Mouse (Mus musculus) liver (tissue): Measurements from ENCODE around the gene Nebl.

ENCODE experiments used
- DNase-seq: peaks from one replicate; pipeline ENCODE4 v3.0.0-alpha.2; 2020; ENCODE audit warnings: mixed read lengths

The Nebl gene

GRCm38 (mm10) chr2:17610259-17610658, 121.0 kb downstream of the Nebl start:
- no peak for DNase-seq

- DNase-seq = no peak
These were observed 127.7 kb downstream of the Nebl start for GRCm38 (mm10) chr2:17603573-17603972.

DNA sequence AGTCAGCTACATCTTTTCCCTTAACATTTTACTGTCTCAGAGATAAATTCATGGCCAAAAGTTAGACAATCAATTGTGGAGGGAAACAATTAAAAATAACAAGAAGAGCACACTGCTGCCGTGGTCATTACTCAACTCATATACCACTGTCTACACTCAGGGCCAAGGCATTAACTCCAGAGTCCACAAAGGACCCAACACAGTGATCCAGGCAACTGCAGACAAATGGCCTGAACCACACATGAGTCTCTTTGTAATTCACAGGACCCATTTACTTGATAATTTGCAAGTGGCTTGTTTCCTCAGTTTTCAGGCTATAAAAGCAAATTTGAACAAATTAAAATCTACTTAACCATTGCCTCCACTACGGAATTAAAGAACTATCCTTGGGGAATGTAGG, 130.6 kb downstream of the Nebl start:
- no peak for DNase-seq

DNA sequence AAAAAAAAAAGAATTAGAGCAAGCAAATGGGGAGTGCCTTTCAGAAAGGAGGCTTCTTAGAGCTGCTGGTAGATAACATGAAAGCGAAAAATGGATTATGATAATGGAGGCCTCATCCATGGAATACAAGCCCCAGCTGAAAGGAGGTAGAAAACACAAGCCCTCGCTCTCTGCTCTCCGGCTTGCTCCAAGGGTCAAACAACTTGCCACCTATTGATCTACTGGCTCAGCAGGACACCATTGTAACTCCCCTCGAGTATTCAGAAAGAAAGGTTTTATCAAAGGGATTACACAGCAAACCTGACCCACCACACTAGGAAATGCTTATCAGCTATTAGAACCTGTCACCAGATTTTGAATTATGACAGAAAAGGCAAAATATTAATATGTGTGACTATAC, 131.4 kb downstream of the Nebl start:
- no peak for DNase-seq

DNA sequence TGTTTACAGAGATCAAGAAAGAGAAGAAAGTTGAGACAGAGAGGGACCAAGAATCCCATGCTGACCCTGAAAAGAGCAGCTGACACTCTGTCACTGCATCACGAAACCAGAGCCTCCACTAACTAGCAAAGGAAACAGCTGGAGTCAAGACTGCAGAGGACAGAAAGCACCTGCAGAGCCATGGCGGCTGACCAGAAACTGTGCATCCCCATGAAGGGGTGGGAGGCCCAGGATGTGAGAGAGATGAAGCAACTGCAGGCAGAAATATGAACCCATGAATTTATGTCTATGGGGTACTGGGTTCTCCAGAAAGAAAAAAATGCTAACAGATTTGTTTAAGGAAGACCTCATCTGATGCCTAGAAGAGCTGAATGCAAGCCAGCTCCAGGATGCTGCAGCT, 133.3 kb downstream of the Nebl start:
- DNase-seq = no peak

DNA sequence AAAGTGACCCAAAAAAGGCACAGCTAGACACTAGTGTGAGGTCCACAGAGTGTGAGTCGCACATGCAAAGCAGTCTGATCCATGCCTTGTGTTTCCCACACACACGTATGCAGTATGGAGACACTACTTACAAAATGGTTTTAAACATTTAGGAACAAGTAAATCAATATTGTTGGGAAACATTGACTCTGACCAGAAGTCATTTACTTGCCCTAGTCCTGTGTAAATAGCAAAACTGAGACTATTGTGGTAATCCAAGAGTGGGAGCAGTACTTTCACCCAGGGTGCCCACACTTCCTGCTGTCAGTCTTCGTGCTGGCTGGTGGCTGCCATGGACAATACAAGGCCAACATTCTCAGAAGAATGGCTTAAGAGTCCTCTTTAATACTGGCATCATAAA, 141.6 kb downstream of the Nebl start:
- DNase-seq = no peak

DNA sequence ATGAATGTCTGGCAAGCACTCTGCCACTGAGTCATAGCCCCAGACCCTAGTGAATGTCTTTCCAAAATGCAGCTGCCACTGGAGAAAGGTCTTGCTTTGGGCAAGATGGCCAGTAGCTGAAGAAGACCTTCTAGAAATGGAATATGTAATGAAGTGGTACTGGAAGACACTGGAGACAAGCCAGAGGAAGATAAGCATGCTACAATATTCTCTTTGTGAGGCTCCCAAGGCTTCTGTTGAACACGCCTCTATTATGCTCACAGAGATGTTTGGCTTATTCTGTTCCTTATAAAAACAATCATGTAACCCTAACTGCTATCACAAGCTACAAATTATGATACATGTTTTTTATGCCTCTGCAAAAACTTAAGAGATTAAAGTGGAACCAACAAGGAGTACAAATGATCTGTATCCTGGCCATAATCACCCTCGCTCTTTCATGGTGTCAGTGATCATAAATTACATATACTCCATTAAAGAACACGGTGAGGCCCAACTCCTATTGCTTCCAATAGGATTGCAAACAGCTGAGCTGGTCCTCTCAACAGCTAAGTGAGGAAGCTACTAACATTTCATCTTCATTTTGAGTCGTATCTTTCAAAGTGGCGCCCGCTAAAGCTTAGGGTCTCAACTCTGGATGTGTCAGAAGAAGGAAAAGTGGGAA, 145.8 kb downstream of the Nebl start:
- no peak for DNase-seq

DNA sequence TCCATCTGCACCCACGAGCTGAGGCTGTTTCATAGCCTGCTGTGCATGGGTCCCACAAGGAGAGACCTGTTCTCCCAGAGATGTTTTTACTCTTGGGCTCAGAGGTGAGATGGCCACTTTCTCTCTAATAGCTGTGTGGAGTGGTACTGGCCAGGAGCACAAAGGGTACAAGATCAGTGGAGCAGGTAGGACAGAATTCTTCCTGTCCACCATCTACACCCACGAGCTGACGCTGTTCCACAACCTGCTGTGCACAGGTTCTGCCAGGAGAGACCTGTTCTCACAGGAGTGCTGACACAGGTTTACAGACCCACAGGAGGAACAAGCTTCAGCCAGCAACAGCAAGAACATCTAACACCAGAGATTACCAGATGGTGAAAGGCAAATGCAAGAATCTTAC, 155.6 kb downstream of the Nebl start:
- no peak for DNase-seq

DNA sequence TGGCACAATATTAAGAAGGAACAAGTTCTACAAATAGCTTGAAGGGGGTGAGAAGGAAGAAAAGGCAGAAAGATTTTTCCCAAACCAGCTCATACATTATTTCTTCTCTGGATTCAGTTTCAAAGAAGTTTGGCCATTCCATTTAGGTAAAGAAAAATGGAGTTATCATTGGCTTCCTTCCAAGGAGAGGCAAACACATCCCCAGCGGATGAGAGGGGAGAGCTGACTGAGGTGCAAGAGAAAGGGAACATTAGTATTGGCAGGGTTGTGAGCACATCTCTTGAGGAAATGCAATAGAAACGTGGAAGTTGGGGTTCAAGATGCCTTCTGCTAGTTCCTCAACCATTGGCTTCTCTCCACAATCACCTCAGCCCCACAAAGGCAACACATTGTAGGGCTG, 159.5 kb downstream of the Nebl start:
- no peak for DNase-seq

- DNase-seq = no peak
These were observed 172.1 kb downstream of the Nebl start for GRCm38 (mm10) chr2:17558889-17559742.

DNA sequence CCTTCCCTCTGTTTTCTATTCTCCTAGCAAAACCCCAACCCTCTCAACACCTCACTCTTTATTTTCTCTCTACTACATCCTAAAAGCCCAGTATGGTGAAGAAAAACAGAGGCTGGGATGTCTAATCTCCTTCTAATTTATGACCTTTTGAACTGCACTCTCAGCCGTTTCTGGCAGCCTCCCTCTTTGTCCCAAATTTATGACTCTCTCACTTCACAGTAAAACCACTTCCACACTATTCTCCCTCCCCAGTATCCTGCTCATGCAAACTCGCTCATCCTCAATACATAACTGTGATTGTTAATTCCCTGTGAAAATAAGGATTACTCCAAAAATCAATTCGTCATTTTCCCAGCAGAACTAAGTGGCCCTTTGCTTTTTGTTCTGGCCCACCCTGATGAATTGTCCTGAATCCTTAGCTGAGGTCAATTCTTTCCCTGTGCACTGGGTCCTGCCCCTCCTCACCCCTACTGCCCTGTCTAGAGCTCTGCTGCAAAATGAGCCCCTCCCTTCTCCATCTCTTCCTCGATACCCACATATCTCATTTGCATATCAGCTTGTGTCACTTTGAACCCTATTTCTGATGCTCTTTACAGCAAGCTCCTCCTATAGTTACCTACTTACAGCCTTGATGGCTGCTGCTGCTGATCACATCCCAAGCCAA, 181.2 kb downstream of the Nebl start:
- DNase-seq = no peak

- no peak for DNase-seq
These were observed 184.8 kb downstream of the Nebl start for GRCm38 (mm10) chr2:17546354-17546948.

GRCm38 (mm10) chr2:17539737-17540136, 191.5 kb downstream of the Nebl start:
- DNase-seq = no peak

DNA sequence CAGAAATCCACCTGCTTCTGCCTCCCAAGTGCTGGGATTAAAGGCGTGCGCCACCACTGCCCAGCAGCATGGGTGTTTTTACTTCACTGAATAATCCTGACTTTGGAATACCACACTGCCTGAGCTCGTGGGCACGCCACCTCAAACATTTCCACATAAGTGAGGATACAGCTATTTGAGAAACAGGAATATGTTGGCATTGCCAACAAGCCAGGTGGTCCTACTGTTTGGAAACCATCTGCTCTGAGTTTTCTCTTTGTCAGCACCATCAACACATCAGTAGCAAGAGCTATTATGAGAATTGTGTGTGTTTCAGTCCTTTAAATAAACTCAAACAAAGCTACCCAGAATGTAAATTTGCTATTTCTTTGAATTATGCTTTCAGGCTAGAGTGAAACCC, 192.8 kb downstream of the Nebl start:
- DNase-seq = no peak

DNA sequence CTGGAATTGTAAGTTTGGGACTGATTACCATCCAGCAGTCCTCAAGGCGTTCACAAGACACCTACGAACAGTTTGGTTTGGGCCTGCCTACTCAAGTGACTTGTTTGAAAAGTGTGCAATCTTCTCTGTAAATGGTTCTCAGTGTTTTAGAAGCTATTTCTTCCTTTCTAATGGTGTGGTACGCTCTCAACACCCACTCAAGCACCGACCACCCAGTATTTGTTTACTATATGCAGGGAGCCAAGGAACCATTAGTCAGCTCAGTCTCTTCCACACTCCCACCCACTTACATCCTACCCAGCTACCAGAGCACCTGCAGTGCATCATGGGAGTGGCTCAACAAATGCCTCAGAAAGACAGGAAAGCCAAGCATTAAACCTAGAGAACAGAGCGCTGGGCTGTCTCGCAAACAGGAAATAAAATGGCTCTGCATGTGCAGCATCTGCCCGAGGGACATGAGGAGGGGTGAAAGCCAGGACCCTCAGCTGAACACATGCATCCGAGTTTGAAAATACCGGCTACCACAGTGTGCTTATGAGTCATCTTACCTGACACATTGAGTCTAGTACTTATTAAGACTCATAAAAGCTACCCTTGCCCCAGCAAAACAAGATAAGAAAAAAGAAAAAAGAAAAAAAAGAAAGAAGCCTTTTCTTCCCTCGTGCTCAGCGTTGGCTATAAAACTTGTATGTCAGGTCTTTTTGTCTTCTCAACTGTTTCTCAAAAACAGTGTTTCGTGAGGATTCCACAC, 199.7 kb downstream of the Nebl start:
- no peak for DNase-seq

GRCm38 (mm10) chr2:17525739-17526526, 205.3 kb downstream of the Nebl start:
- DNase-seq = no peak

DNA sequence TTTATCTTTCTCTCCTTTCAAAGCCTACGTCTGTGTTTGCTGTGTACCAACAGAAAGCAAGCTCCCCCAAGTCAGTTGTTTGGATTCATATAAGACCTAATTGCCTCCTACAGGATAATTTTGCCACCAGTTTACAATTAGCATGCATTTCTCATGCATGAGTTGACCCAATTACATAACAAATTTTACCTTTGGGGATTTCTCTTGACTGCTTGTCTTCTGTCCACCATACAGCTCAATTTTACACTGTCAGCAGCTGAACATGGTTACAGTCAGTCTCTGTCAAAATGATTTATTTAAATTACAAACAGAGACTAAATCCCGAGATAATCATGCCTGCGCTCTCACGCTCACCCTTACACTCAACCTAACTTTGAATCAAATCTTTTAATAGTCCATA, 206.1 kb downstream of the Nebl start:
- no peak for DNase-seq

- DNase-seq = no peak
These were observed 206.9 kb downstream of the Nebl start for GRCm38 (mm10) chr2:17524205-17524978.

- no peak for DNase-seq
These were observed 207.5 kb downstream of the Nebl start for GRCm38 (mm10) chr2:17523791-17524190.

- no peak for DNase-seq
These were observed 215.6 kb downstream of the Nebl start for GRCm38 (mm10) chr2:17515686-17516085.

GRCm38 (mm10) chr2:17514765-17515164, 216.5 kb downstream of the Nebl start:
- DNase-seq = no peak
